Mouse (Mus musculus) common myeloid progenitor, adult 5-6 weeks (primary cell): ENCODE data around the gene Ppm1b. TPM values are rescaled to one million over a fixed set of nuclear protein-coding genes. Genes with fewer than 3 reads are reported as not detected.
"Not testable (repeated sequence)": the region's sequence is repeated elsewhere in the genome, so short reads cannot be mapped to it uniquely, and the experiment has no call there.

Experiments
- ATAC-seq: replicated peaks from 2 replicates; pipeline ENCODE4 v1.8.0; 2016; ENCODE audit warnings: low read depth, mild to moderate bottlenecking, moderate TSS enrichment, inconsistent platforms; ENCODE audit not compliant: poor library complexity, severe bottlenecking
- total RNA-seq: library from RNA; stranded (forward); fragments of 200-1000, 187-1606 nt; gene quantifications from 2 replicates; pipeline ENCODE4 v1.2.3, GENCODE M21; 2017

Gene Ppm1b
- total RNA-seq: 57.1 and 62.8 TPM in 2 replicates

- no peak for ATAC-seq
Observed at GRCm38 (mm10) chr17:84956441-84956840, at the start of gene Ppm1b. TSS of gene Ppm1b (plus strand) at chr17:84956741.

DNA sequence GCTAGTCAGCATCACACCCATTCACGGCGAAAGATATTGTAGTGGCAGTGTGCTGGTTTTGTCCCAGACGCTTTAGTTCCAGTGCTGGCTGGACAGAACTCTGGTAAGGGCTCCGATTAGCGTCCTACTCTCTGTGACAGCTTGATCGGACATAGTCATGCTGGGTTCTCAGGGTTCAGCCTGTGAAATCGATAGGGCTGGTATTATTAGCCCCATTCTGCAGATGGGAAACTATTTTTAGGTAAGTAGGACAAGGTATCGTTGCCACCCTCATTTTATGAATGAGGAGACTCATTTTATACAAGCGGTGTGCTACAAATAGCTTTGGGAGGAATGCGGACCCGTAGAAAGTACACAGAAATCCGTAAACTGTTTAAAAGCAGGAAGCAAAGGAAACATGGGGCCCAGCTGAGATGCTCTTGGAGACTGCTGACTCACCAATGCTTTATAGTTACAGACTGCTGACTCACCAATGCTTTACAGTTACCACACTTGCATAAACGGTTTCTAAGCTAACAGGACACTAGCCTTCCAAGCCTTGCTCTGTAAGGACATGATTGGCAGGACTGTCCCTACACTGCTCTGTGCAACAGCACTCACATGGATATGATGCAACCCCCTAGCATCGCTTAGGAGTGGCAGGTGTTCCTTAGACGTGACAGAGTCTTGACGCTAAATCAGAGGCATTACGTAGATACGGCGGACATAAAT, 34.7 kb upstream of the Ppm1b start:
- ATAC-seq: 0 out of 2 replicates have a peak, but pooled peaks have one; percentile 50

- no peak for ATAC-seq
Observed at GRCm38 (mm10) chr17:84924779-84925178, 31.8 kb upstream of the Ppm1b start.

GRCm38 (mm10) chr17:84926233-84926632, 30.3 kb upstream of the Ppm1b start:
- ATAC-seq: peak; percentile 70

- ATAC-seq: no peak
Observed at GRCm38 (mm10) chr17:84927580-84927979, 29.0 kb upstream of the Ppm1b start.

DNA sequence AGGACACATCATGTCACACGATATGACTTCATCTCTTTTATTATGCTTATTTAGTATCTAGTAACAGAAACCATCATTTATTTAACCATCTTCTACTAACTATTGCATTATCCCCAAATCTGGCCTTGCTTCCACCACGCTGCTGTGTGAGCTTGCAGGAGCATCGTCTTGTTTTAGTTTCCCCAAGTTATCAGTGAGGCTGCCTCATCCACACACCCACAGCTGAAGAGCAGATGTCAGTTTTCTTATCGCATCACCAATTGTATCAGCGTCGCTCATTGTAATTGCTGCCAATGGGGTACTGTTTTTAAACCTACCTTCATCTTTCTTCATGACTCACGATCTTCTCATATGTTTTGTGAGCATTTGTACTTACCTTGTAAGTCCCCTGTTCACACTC, 23.6 kb upstream of the Ppm1b start:
- ATAC-seq: no peak

GRCm38 (mm10) chr17:84933968-84934367, 22.6 kb upstream of the Ppm1b start:
- ATAC-seq: peak; percentile 99

GRCm38 (mm10) chr17:84935620-84936019, 20.9 kb upstream of the Ppm1b start:
- ATAC-seq: not testable (repeated sequence)

- ATAC-seq: no peak
Observed at GRCm38 (mm10) chr17:84936301-84936700, 20.2 kb upstream of the Ppm1b start.

GRCm38 (mm10) chr17:84936809-84937208, 19.7 kb upstream of the Ppm1b start:
- no peak for ATAC-seq

DNA sequence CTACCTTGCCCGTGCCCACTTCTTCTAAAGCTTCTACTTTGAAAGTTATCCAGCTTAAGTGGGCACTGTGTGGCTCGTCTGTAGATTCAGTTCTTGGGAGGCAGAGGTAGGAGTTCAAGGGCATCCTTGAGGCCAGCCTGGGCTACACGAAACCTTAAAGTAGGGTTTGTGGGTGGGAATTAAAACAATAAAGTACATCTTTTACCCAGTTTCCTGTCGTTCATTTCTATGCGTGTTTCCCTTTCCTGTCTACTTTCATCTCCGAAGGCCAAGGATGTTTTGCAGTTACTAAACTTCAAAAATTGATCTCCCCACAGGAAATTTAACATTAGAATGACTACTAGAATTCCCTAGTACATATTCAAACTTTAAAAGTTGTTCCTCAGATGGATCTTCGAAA, 19.3 kb upstream of the Ppm1b start:
- no peak for ATAC-seq

- no peak for ATAC-seq
Observed at GRCm38 (mm10) chr17:84938215-84938614, 18.3 kb upstream of the Ppm1b start.

DNA sequence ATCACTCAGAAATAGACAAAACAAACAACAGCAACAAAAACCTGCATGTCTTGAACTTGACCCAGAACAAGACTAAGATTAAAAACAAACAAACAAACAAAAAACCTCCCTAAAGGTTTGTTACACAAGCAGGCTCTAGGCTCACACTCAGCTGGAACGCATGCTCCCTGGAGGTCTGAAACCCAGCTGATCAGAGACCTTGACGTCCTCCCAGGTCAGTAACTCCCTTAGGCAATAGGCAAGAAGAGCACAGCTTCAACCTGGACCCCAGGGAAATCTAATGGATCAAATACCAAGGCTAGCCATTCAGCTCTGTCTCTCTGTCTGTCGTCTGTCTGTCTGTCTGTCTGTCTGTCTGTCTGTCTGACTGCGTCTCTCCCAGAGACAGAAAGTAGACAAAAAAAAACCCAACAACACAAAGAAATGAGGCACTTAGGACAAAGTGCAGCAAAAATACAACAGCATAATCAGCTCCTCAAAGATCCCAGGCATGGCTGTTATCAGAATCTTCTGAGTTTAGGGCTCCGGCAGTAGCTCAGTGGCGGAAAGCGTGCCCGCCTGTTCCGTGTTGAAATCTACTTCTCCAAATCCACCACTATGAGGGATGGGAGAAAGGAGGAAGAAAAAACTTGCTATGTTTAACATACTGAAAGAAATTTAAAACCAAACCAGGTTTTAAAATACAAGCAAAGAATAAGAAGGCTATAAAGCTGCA, 16.4 kb upstream of the Ppm1b start:
- ATAC-seq: no peak

DNA sequence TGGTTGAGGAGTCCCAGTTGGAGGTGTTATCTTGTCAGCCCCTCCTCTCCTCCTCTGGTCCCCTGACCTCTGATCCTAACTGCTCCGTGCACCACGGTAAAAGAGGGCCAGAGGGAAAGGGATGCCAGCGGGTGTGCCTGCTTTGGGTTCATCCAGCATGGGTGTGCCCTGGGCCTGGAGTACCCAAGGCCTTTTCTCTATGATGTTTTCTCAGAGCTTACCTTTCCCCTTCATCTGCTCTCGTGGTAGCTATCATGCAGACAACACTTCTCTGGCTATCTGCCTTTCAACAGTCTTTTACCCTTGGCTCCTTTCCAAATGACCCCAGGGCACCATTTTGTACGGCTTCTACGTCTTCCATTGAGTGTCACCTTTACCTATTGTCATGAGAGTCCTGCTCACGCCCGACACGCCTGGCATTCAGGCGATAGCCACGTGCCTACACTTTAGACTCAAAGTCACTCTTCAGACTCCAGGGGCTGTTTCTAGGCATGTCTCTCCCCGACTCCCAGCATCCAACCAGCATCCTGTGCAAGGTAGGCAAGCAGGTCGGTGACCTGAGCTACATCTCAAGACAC, 15.2 kb upstream of the Ppm1b start:
- ATAC-seq: 0 out of 2 replicates have a peak, but pooled peaks have one; percentile 8

DNA sequence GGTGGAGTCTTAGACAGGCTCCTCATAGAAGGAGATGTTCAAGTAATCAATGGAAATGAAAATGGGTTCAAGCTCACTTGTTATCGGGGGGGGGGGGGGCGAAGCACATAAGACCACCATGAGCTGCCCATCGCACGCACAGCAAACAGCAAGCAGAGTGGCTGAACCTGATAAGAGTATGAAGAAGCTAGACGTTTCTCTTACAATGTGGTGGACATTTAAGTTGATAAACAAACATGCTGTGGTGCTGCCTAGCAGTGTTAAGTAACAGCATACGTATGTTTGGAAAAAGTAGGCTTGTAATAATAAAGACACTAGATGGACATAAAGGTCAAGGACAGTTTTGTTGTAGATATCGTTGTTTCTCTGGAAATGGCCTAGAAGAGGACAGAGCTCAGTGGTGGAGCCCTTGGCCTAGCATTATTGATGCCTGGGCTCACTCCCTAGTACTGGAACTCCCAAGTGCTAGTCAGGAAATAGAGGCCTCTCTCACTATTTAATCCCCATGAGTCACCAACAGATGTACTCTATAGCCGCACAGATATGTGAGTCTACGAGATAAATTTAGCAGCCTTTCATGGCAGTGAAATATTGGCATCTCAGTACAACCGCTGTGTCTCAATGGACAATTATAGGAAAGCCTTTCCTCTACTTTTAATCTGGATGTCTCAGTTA, 14.0 kb upstream of the Ppm1b start:
- ATAC-seq: peak; percentile 48; the same call in 1 of the 2 replicates

DNA sequence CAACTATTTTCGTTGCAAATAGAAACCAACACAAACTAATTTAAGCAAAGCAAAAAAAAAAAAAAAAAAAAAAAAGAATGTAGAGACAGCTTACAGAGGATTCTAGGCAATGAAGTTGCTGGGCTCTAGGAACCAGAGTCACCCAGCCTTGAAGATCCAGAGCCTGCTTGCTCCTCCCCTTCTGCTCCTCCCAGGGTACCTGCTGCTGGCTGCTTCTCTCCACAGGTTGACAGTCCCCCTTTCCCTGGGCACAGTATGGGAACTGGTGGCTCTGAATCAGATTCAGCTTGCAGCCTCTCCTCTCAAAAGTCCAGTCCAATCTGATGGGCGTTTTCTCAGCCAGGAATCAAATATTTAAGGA, 13.5 kb upstream of the Ppm1b start:
- ATAC-seq: no peak

DNA sequence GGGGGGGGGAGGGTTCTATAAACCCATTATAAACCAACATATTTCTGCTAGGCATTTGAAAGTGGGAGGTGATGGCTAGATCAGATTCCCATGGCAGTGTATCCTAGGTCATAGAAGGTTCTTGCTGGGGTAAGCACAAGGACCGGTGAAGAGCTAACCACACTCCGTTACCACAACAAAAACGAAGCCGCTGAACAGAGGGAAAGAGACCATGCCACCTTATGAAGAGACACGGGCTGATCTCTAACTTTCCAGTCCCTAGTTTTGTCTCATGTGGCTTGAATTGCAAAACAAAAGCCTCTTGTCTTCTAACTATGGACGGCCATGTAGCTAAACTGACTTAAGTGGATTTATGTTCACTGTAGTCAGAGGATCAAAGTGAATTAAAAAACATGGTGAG, 12.2 kb upstream of the Ppm1b start:
- no peak for ATAC-seq

- no peak for ATAC-seq
Observed at GRCm38 (mm10) chr17:84952521-84952920, 4.0 kb upstream of the Ppm1b start.

DNA sequence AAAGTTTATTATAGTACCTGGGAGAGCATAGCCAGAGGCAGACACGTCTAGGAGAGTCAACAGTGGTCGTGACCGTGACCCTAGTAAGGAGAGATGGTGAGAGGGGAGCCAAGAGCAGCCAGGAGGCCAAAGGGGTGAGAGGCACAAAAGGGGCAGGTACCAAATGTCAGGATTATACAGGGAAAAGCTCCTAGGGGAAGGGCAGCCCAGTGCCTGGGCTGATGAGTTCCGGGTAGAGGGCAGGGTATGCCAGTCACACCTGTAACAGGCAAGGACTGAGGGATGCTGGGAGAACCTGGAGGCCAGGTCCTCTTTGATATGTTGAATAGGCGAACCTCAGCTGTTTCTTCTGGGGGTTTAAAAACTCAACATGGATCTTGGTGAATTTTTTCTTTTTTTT, 2.8 kb upstream of the Ppm1b start:
- ATAC-seq: no peak

- no peak for ATAC-seq
Observed at GRCm38 (mm10) chr17:84954881-84955280, 1.7 kb upstream of the Ppm1b start.
